Mouse (Mus musculus): ENCODE measurements around the gene Gm43064. TPM values are rescaled to one million over a fixed set of nuclear protein-coding genes. Genes with fewer than 3 reads are reported as not detected.
"Not testable (repeated sequence)": the region's sequence is repeated elsewhere in the genome, so short reads cannot be mapped to it uniquely, and the experiment has no call there.

Gene Gm43064
- polyA plus RNA-seq, 1 experiment from 2014 or later = not detected

DNA sequence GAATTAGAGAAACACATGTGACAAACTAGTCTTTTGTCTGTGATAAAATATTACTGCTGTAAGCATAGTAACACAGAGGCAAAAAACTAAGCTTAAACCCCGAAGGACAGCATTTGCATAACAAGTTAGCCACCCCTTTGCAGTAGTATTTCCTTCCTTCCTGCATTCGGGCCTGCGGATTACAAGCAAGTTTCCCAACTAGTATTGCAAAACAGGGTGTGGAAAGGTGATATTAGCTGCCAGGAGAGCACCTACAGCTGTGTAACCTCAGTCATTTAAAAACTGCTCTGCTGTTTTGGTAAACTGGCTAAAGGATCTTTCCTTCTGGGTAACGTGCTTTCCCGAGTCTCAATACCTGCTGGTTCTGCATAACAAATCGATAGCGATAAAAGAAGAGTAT is 22.1 kb upstream of the Gm43064 start:
- ATAC-seq (ENCODE audit: low FRiP score) = no peak
- 67% methylated on average over 7 of the region's 7 CpGs for WGBS
- no peaks in the 10 kb centered on the region for H3K27me3 ChIP-seq

DNA sequence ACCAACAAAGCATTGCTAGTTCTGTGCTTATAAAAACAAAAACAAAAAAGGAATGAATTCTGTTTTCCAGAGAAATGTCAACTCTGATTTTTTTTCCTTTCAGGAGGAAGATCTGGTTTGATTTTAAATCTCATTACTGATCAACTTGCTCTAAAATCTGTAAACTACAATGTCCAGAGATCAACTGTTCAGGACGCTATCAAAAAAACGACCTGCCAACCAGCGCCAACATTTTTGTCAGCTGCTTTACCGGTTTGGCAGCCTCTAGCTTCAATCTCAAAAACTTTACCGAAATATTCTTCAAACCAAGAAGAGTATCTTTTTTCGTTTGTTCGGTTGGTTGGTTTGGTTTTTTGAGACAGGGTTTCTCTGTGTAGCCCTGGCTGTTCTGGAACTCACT is 20.3 kb upstream of the Gm43064 start:
- H3K9me3 ChIP-seq = no peaks in the 10 kb centered on the region
- no peak overlapping the region for H3K9ac ChIP-seq
- peaks cover 21% of the 10 kb centered on the region for H3K4me1 ChIP-seq
- H3K4me3 ChIP-seq (replicated peaks) = no peak overlapping the region
- H3K4me2 ChIP-seq = peak overlapping the region; percentile 91; the same call in 1 of the 2 replicates
- H3K36me3 ChIP-seq (replicated peaks) = no peaks in the 10 kb centered on the region
- peaks cover 3% of the 10 kb centered on the region; the same call in 1 of the 2 replicates for H3K27me3 ChIP-seq
- ATAC-seq (ENCODE audit: low FRiP score) = no peak
- WGBS = 84% methylated on average over 7 of the region's 7 CpGs
- no peak overlapping the region for H3K27ac ChIP-seq

More for the DNA sequence above, 22.1 kb upstream of the Gm43064 start:
- Histone ChIP-seq H3K9me3 (no peaks in the 10 kb centered on the region), H3K4me3 (replicated peaks) (no peak overlapping the region), H3K36me3 (replicated peaks) (no peaks in the 10 kb centered on the region), H3K4me2 (no peak overlapping the region), H3K9ac (no peak overlapping the region), H3K4me1 (peaks cover 26% of the 10 kb centered on the region), H3K27ac (no peak overlapping the region)

DNA sequence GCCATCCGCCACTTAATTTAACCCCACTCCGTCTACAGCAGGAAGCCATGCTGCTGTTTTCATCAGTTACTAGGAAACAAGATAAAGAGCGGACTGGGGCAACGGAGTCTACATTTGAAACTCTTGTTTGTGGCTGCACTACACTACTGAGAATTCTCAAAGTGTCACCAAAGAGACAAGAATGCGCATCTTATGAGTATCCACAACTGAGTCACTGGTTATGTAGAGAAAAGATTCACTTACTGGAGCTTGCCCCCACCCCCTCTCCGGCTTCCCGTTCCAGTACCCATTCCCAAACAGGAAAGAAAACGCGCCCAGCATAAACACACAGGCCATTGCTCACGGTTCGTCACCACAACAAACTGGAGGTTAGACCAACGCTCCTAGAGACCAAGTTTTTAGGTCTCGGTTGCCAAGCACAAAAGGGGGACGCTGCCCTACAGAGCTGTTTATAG is 19.5 kb upstream of the Gm43064 start:
- Histone ChIP-seq H3K9ac (peak overlapping the region; percentile 96), H3K9me3 (no peaks in the 10 kb centered on the region), H3K27ac (peak overlapping the region; percentile 90; the same call in 1 of the 2 replicates), H3K4me3 (replicated peaks) (peak overlapping the region; percentile 97), H3K4me2 (peak overlapping the region; percentile 91), H3K4me1 (peaks cover 21% of the 10 kb centered on the region), H3K27me3 (peaks cover 3% of the 10 kb centered on the region; the same call in 1 of the 2 replicates), H3K36me3 (replicated peaks) (no peaks in the 10 kb centered on the region)
- ATAC-seq (ENCODE audit: low FRiP score) = no peak
- WGBS = 4% methylated on average over 14 of the region's 14 CpGs

DNA sequence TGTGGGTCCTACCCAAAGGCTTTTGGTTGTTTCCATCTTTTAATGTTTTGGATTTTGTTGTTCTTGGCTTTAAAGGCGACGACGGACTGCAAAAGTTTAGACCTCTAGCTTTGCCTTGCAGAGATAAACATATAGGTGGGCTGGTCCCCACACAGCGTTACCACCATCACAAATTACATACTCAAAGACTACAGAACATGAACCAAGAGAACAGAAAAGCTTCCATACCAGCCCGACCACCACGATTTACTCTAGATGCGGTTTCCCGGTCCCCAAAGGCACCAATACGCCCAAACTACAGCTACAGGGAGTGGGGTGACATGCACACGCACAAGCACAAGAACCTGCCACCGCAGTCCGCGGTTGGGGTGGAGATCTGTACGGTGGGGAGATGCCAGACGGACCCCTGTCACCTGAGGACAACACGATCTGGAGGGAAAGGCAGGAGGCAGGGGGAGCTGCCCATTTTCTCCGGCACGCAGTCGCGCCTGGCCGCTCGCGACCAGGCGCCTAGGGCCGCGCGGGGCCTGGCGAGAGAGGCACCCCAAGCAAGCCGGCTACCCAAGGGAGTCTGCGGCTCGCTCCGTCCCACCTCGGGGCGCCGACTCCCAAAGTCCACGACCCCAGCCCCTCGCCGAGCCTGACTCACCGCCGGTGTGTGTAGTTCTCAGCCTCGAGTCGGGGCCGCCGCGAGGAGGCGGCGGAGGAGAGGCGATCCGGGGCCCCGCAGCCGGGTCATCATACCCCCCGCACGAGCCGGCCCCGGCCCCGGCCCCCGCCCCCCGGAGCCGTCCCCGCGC is 18.8 kb upstream of the Gm43064 start:
- peak; percentile 79 for ATAC-seq (ENCODE audit: low FRiP score)
- Histone ChIP-seq H3K36me3 (replicated peaks) (no peaks in the 10 kb centered on the region), H3K4me2 (peak overlapping the region; percentile 91), H3K9ac (peak overlapping the region; percentile 96), H3K9me3 (no peaks in the 10 kb centered on the region), H3K4me3 (replicated peaks) (peak overlapping the region; percentile 97), H3K27me3 (peaks cover 3% of the 10 kb centered on the region; the same call in 1 of the 2 replicates), H3K4me1 (peaks cover 21% of the 10 kb centered on the region), H3K27ac (peak overlapping the region; percentile 90)
- WGBS = under 1% methylated on average over 41 of the region's 61 CpGs

DNA sequence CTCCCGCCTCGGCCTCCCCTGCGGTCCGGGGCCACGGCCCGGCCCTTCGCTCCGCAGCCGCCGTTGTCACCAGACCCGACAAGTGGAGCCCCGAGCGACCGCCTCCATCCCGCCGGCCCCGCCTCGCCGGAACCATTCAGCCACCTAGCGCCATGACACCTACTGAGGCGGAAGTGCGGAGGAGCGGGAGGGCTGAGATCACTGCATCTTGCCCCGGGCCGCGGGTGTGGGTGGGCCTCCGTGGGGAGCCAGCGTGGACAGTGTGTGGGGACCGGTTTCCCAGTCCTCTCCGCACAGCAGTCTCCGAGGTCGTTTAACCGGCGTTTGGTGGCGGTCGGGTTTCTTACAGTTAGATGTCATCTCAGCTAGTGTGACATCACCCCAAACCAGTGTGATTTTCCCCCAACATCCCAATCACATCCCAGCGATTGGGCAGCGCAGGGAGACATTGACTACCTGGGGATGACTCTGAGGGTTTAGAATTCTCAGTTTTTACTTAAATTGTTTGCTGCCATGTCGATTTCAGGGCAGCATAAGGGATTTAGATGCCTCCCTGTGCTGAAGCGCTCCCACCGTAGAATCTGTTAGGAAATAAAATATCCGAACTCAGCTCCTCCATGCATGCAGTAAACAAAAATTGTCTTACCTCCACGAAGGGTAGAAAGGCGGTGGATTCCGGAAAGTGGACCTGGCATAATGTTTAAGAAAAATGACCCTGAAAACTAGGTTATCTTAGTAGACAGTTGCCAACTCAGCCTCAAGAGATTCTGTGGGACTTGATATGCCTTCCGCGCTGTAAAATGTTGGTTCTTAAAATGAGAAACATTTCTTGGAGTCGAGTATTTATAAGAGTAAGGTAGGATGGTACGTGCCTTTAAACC is 17.9 kb upstream of the Gm43064 start, which contains the start of gene Hipk1:
Hipk1 (minus strand) TSS at position 334 of the 881 bp plus-strand sequence.
- ATAC-seq (ENCODE audit: low FRiP score) = peak; percentile 97
- Histone ChIP-seq H3K27me3 (peaks cover 3% of the 10 kb centered on the region; the same call in 1 of the 2 replicates), H3K36me3 (replicated peaks) (no peaks in the 10 kb centered on the region), H3K9me3 (no peaks in the 10 kb centered on the region), H3K4me2 (peak within 1 kb of the TSS; percentile 91), H3K27ac (peak within 1 kb of the TSS; percentile 90), H3K9ac (peak within 1 kb of the TSS; percentile 96), H3K4me3 (replicated peaks) (peak within 1 kb of the TSS; percentile 97), H3K4me1 (peaks cover 21% of the 10 kb centered on the region)
- 10% methylated on average over 49 of the region's 49 CpGs for WGBS

DNA sequence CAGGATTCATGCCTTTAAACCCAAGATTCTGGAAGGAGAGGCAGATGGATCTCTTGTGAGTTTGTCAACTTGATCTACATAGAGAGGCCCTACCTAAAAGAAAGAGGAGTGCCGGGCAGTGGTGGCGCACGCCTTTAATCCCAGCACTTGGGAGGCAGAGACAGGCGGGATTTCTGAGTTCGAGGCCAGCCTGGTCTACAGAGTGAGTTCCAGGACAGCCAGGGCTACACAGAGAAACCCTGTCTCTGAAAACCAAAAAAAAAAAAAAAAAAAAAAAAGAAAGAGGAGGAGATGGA is 17.3 kb upstream of the Gm43064 start:
- H3K9ac ChIP-seq; H3K9me3 ChIP-seq; ATAC-seq (ENCODE audit: low FRiP score); H3K27ac ChIP-seq; H3K27me3 ChIP-seq; H3K36me3 ChIP-seq (replicated peaks): not testable (repeated sequence)
- peaks cover 21% of the 10 kb centered on the region for H3K4me1 ChIP-seq
- WGBS = 76% methylated on average over 5 of the region's 5 CpGs
- H3K4me3 ChIP-seq (replicated peaks) = 0 out of 2 replicates have a peak overlapping the region, but pooled peaks have one; percentile 97
- H3K4me2 ChIP-seq = peak overlapping the region; percentile 91; the same call in 1 of the 2 replicates

DNA sequence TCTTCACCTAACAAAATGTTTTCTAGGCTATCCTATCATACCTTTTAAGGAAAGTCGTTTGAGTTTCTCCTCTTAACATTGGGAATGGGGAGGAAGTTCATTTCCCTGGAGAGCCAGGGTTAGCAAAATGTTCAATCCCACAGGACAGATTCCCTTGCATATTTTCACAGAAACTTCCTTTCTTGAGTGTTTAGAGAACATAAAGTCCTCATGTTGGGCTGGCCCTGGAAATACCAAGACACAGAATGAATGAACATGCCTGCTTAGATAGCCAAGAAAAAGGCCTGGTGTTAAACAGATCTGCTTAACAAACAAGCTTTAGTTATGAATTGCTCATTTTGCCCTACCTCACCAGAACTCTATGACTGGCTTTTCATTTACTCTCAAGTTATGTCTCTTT is 16.8 kb upstream of the Gm43064 start:
- no peaks in the 10 kb centered on the region for H3K36me3 ChIP-seq (replicated peaks)
- 71% methylated on average over 1 of the region's 1 CpGs for WGBS
- peaks cover 3% of the 10 kb centered on the region; the same call in 1 of the 2 replicates for H3K27me3 ChIP-seq
- H3K4me3 ChIP-seq (replicated peaks) = no peak overlapping the region
- peaks cover 21% of the 10 kb centered on the region for H3K4me1 ChIP-seq
- no peak overlapping the region for H3K27ac ChIP-seq
- no peak overlapping the region for H3K9ac ChIP-seq
- no peak for ATAC-seq (ENCODE audit: low FRiP score)
- H3K9me3 ChIP-seq = no peaks in the 10 kb centered on the region
- no peak overlapping the region for H3K4me2 ChIP-seq

DNA sequence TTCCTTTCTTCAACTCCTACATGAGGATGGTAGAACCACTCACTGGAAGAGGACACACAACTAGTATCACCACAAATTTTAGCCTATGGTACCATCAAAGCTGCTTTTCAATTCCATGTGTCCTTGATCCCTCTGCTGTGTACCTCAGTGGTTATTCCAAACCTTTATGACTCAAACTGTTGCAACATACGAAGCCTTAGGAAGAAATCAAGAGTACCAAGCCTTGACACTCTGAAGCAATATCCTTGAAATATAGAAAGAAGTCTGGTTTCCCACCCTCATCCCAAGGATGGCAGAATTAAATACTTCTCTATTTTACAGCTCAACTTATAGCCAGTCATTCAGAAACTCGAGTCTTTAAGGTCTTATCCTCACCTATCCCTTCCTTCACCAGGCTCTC is 13.0 kb upstream of the Gm43064 start:
- peaks cover 5% of the 10 kb centered on the region for H3K4me1 ChIP-seq
- H3K27me3 ChIP-seq = peaks cover 3% of the 10 kb centered on the region; the same call in 1 of the 2 replicates
- WGBS = 68% methylated on average over 2 of the region's 2 CpGs
- ATAC-seq (ENCODE audit: low FRiP score) = no peak
- no peak overlapping the region for H3K9ac ChIP-seq
- H3K27ac ChIP-seq = no peak overlapping the region
- H3K4me3 ChIP-seq (replicated peaks) = no peak overlapping the region
- no peaks in the 10 kb centered on the region for H3K36me3 ChIP-seq (replicated peaks)
- no peaks in the 10 kb centered on the region for H3K9me3 ChIP-seq
- no peak overlapping the region for H3K4me2 ChIP-seq

DNA sequence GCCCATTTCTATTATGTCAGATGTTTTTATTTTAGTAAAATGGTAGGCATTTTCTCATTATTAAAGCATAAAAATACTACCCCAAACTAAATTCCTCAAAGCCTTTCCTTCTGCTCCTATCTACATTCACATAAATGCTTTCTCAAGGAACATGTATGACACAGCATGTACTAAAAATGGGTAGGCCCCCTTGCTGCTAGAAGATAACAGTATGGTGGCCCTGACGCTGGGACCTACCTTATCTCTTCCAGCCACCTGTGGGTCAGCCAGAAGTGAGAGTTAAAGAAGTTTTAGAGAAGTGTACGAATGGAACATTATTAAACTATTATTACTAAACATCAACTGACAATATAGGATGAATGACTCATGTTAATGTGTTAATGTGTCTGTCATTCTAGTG is 9.9 kb upstream of the Gm43064 start:
- Histone ChIP-seq H3K4me2 (no peak overlapping the region), H3K4me3 (replicated peaks) (no peak overlapping the region), H3K27ac (no peak overlapping the region), H3K4me1 (no peaks in the 10 kb centered on the region), H3K9ac (no peak overlapping the region), H3K9me3 (no peaks in the 10 kb centered on the region), H3K27me3 (no peaks in the 10 kb centered on the region), H3K36me3 (replicated peaks) (peaks cover 24% of the 10 kb centered on the region)
- WGBS = 82% methylated on average over 2 of the region's 2 CpGs
- no peak for ATAC-seq (ENCODE audit: low FRiP score)

DNA sequence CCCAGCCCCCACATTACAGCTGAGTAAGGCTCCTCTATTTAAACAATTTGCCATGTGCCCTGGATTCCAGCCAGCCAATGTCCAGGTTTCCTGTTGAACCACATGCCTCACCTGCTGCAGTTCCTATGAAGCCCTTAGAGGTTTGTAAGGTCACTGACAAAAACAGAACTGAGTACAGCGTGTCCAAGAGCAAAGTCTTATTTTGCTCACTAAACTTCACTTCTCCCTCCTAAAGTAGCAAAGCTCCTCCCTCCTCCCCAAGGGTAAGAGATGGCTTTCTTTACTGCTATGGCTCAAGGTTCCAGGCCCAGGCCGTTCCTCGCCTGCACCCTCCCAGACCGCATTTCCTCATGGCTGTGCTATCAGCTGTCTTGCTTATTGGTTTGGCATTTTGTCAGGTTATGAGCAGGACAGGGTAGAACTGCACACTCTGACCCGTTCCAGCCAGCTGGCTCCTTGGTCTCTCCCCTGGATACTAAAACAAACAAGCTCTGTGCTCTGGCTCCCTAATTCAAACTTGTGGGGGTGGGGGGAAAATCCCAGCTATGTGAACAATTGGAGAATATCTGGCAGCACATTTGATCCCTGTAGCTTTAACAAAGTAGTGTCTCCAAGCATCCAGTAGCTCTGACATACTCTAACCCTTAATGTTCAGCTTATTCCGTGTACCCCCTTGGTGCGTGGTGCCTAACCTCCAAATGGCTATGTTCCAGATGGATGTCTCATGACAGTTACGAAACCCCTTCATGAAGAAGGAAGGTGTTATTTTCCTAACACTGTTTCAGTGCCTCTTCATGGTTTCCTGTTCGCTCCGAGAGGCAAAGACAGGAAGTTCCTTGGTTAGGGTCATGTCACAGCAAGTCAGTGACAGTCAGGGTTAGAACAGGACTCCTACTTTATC is 7.5 kb upstream of the Gm43064 start:
- Histone ChIP-seq H3K9me3 (no peaks in the 10 kb centered on the region), H3K4me1 (no peaks in the 10 kb centered on the region), H3K27me3 (no peaks in the 10 kb centered on the region), H3K36me3 (replicated peaks) (peaks cover 37% of the 10 kb centered on the region), H3K9ac (no peak overlapping the region), H3K4me2 (no peak overlapping the region), H3K4me3 (replicated peaks) (no peak overlapping the region), H3K27ac (no peak overlapping the region)
- ATAC-seq (ENCODE audit: low FRiP score) = no peak
- 86% methylated on average over 10 of the region's 10 CpGs for WGBS

DNA sequence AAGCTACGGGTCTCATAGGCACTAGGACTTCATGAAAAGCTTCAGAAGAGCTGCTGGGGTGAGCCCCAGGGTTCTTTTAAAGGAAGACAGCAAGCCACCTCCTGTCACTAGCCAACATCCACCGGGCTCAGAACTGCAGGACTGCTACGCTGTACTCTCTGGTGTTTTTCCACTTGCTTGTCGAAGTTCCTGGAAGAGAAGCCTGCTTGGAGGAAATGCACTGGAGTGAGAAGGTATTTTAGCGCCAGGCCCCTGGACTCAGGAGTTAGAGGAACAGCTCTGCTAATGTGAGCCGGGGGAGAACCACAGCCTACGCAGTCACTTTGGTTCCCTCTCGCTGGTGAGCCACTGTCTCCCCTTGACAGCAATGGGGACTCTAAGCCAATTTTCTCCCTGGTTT is 6.5 kb upstream of the Gm43064 start:
- no peaks in the 10 kb centered on the region for H3K27me3 ChIP-seq
- peaks cover 43% of the 10 kb centered on the region for H3K36me3 ChIP-seq (replicated peaks)
- no peak overlapping the region for H3K27ac ChIP-seq
- no peak overlapping the region for H3K4me2 ChIP-seq
- H3K9ac ChIP-seq = no peak overlapping the region
- peaks cover 3% of the 10 kb centered on the region for H3K4me1 ChIP-seq
- no peak overlapping the region for H3K4me3 ChIP-seq (replicated peaks)
- no peak for ATAC-seq (ENCODE audit: low FRiP score)
- WGBS = 90% methylated on average over 8 of the region's 8 CpGs
- no peaks in the 10 kb centered on the region for H3K9me3 ChIP-seq

Data from forebrain, embryonic 12.5 days (tissue).